Mouse (Mus musculus) ZHBTc4 (cell line): ENCODE measurements around the gene Cdc42bpa.
A peak's percentile ranks its signal among the peaks of the same experiment; 100 is the strongest.

ENCODE experiments used
- DNase-seq: peaks from one replicate; pipeline ENCODE4 v3.0.0-alpha.2; 2011; ENCODE audit warnings: low read depth, low spot score

Cdc42bpa gene

GRCm38 (mm10) chr1:180191651-180192220 lies 231.5 kb downstream of the Cdc42bpa start:
- no peak for DNase-seq

GRCm38 (mm10) chr1:180192866-180193265 lies 232.6 kb downstream of the Cdc42bpa start:
- DNase-seq = no peak

GRCm38 (mm10) chr1:180193391-180193935 lies 233.2 kb downstream of the Cdc42bpa start:
- no peak for DNase-seq

- DNase-seq = no peak
Observed at GRCm38 (mm10) chr1:180194048-180194447, 233.8 kb downstream of the Cdc42bpa start.

- DNase-seq = peak; percentile 76
Observed at GRCm38 (mm10) chr1:180194781-180195471, 234.7 kb downstream of the Cdc42bpa start.

GRCm38 (mm10) chr1:180195703-180196381 lies 235.6 kb downstream of the Cdc42bpa start:
- peak; percentile 99 for DNase-seq

- no peak for DNase-seq
Observed at GRCm38 (mm10) chr1:180196508-180196907, 236.2 kb downstream of the Cdc42bpa start.

GRCm38 (mm10) chr1:180197956-180198355 lies 237.7 kb downstream of the Cdc42bpa start:
- no peak for DNase-seq

- DNase-seq = no peak
Observed at GRCm38 (mm10) chr1:180198959-180199714, 238.9 kb downstream of the Cdc42bpa start, which contains the start of gene Coq8a. TSS of gene Coq8a (minus strand) at chr1:180199602.

- no peak for DNase-seq
Observed at GRCm38 (mm10) chr1:180199715-180200050, 239.4 kb downstream of the Cdc42bpa start.

- DNase-seq = no peak
Observed at GRCm38 (mm10) chr1:180200722-180201121, 240.4 kb downstream of the Cdc42bpa start.

GRCm38 (mm10) chr1:180208370-180208769 lies 248.1 kb downstream of the Cdc42bpa start:
- DNase-seq = peak; percentile 55

GRCm38 (mm10) chr1:180210031-180210432 lies 249.8 kb downstream of the Cdc42bpa start:
- no peak for DNase-seq

GRCm38 (mm10) chr1:180210781-180211271 lies 250.6 kb downstream of the Cdc42bpa start:
- peak; percentile 80 for DNase-seq

GRCm38 (mm10) chr1:180212911-180213310 lies 252.6 kb downstream of the Cdc42bpa start:
- no peak for DNase-seq

- DNase-seq = peak; percentile 92
Observed at GRCm38 (mm10) chr1:180215044-180215443, 254.8 kb downstream of the Cdc42bpa start.
